In genomic region chr2:52287436-52287835, GRCm38 (mm10) we compare ENCODE assay signal across 26 mouse cellular contexts.
DNase-seq lines count a peak whose midpoint lies in the region; ATAC-seq and TF ChIP-seq lines count a peak whose summit lies in the region.
"Had no signal": no experiment of that assay in that cellular context is flagged by ENCODE, and none has a peak within 500 bp of the region (broad histone marks: within the 10 kb centered on the region; RNA-seq: fewer than 3 reads in every experiment).

No protein-coding gene starts in this region.

- dilution Hi-C loops in CH12.LX (cut with MboI; ENCODE audit: extremely low pct_ligation_motif_present, extremely low pct_unique_long_range_greater_than_20kb, low sequenced_read_pairs): no loop called here

- peak overlapping the region; percentile 66 for H3K4me2 ChIP-seq in CH12.LX (ENCODE audit: insufficient read depth, low read depth, poor library complexity, severe bottlenecking)
- H3K4me2 ChIP-seq in stomach, postnatal 0 days (replicated peaks; ENCODE audit: low read depth): no peak overlapping the region
- H3K4me2 ChIP-seq: embryonic facial prominence, embryonic 13.5 days; embryonic facial prominence, embryonic 15.5 days; forebrain, embryonic 12.5 days had no signal

- TF ChIP-seq RAD21 in CH12.LX (IDR thresholded peaks at IDR 0.05; ENCODE audit: low read depth, low read length): no peak

- no peaks in the 10 kb centered on the region for H3K36me3 ChIP-seq in CH12.LX (replicated peaks in 1 of 2; ENCODE audit: control insufficient read depth in 1 of 2, insufficient read depth in 1 of 2, low read length in 1 of 2)
- no peaks in the 10 kb centered on the region for H3K36me3 ChIP-seq in stomach, postnatal 0 days (ENCODE audit: control insufficient read depth, insufficient read depth, low read length)
- H3K36me3 ChIP-seq: embryonic facial prominence, embryonic 13.5 days; embryonic facial prominence, embryonic 15.5 days; forebrain, embryonic 10.5 days; forebrain, embryonic 12.5 days had no signal

- 40% methylated on average over 1 of the region's 1 CpGs for WGBS in stomach, postnatal 0 days

- peak; percentile 70 for TF ChIP-seq EP300 in CH12.LX (IDR thresholded peaks at IDR 0.05; ENCODE audit: low read length)
- no peak for TF ChIP-seq EP300 in stomach, postnatal 0 days (optimal IDR thresholded peaks at IDR 0.05)

- H3K27ac ChIP-seq in CH12.LX (ENCODE audit: insufficient read depth, low read depth): no peak overlapping the region
- no peak overlapping the region for H3K27ac ChIP-seq in stomach, postnatal 0 days (replicated peaks)
- H3K27ac ChIP-seq: embryonic facial prominence, embryonic 13.5 days; embryonic facial prominence, embryonic 15.5 days; forebrain, embryonic 10.5 days; forebrain, embryonic 12.5 days had no signal

- no peak overlapping the region for H3K9ac ChIP-seq in CH12.LX (ENCODE audit: insufficient read depth, low read depth)
- H3K9ac ChIP-seq in stomach, postnatal 0 days (ENCODE audit: low read length): no peak overlapping the region
- H3K9ac ChIP-seq: embryonic facial prominence, embryonic 13.5 days; embryonic facial prominence, embryonic 15.5 days; forebrain, embryonic 12.5 days had no signal

- TF ChIP-seq POLR2A in CH12.LX (IDR thresholded peaks at IDR 0.05; ENCODE audit: low read depth, low read length): no peak

- no peak for TF ChIP-seq CTCF in CH12.LX (conservative IDR thresholded peaks at IDR 0.05 in 1 of 2, IDR thresholded peaks at IDR 0.05 in 1 of 2; ENCODE audit: low read depth in 2 of 2, low read length in 2 of 2)
- TF ChIP-seq CTCF in stomach, postnatal 0 days (IDR thresholded peaks at IDR 0.05; ENCODE audit: low read depth): no peak

- ATAC-seq in cerebellum, adult (ENCODE audit: insufficient number of reproducible peaks, low FRiP score, low TSS enrichment): no peak
- peak; percentile 94 for ATAC-seq in megakaryocyte, adult 5-6 weeks (ENCODE audit: poor library complexity, severe bottlenecking)
- no peak for ATAC-seq in stomach, postnatal 0 days (ENCODE audit: low FRiP score, low TSS enrichment)
- ATAC-seq: activated CD4-positive, CD25-positive, alpha-beta regulatory T cell, adult 4 months; CD4-positive, CD25-positive, alpha-beta regulatory T cell, adult 4 months; forebrain, embryonic 14.5 days; forebrain, embryonic 16.5 days had no signal

- peaks cover 8 to 33% of the 10 kb centered on the region in 2 experiments for H3K4me1 ChIP-seq in CH12.LX (ENCODE audit: control insufficient read depth in 1 of 2, insufficient read depth in 2 of 2)
- no peaks in the 10 kb centered on the region for H3K4me1 ChIP-seq in stomach, postnatal 0 days (replicated peaks; ENCODE audit: control insufficient read depth, insufficient read depth)
- H3K4me1 ChIP-seq: embryonic facial prominence, embryonic 13.5 days; embryonic facial prominence, embryonic 15.5 days; forebrain, embryonic 10.5 days; forebrain, embryonic 12.5 days had no signal

- no peaks in the 10 kb centered on the region for H3K79me2 ChIP-seq in CH12.LX (replicated peaks; ENCODE audit: control insufficient read depth, extremely low read depth, insufficient read depth, poor library complexity, severe bottlenecking)

- no peaks in the 10 kb centered on the region for H3K9me3 ChIP-seq in CH12.LX (replicated peaks; ENCODE audit: low read length)
- no peaks in the 10 kb centered on the region for H3K9me3 ChIP-seq in stomach, postnatal 0 days (ENCODE audit: control insufficient read depth, low read length)
- H3K9me3 ChIP-seq: embryonic facial prominence, embryonic 13.5 days; embryonic facial prominence, embryonic 15.5 days; forebrain, embryonic 10.5 days; forebrain, embryonic 12.5 days had no signal

- H3K27me3 ChIP-seq in CH12.LX (replicated peaks): no peaks in the 10 kb centered on the region
- H3K27me3 ChIP-seq in stomach, postnatal 0 days (ENCODE audit: control insufficient read depth, insufficient read depth, low read length): no peaks in the 10 kb centered on the region
- H3K27me3 ChIP-seq: embryonic facial prominence, embryonic 13.5 days; embryonic facial prominence, embryonic 15.5 days; forebrain, embryonic 12.5 days had no signal

- in situ Hi-C loops in CH12.LX (cut with MboI; ENCODE audit: low pct_ligation_motif_present, low pct_unique_long_range_greater_than_20kb, low sequenced_read_pairs): no loop called here

- peak; percentile 10 to 23 for DNase-seq in cerebellum, postnatal 10 days
- no peak for DNase-seq in CH12.LX (ENCODE audit: extremely low read depth)
- peak; percentile 17 for DNase-seq in stomach, postnatal 0 days (ENCODE audit: low spot score)
- DNase-seq in frontal cortex, postnatal 14 days (ENCODE audit: low spot score in 2 of 2): no peak
- no peak for DNase-seq in embryo, embryonic 10 days (ENCODE audit: low spot score)
- DNase-seq: adrenal gland, adult 8-10 months; adrenal gland, postnatal 14 days; adrenal gland, postnatal 36 days; B cell, adult 2 months; cerebellum, adult 11 months; cerebellum, adult 18-20 months; cerebellum, adult 8-10 months; cerebellum, adult 9-11 months; cerebellum, postnatal 25 days; embryo, embryonic 11 days had no signal

- no peak overlapping the region for H3K4me3 ChIP-seq in CH12.LX (replicated peaks in 1 of 3; ENCODE audit: low read depth in 2 of 3, low read length in 2 of 3, poor library complexity in 1 of 3)
- no peak overlapping the region for H3K4me3 ChIP-seq in stomach, postnatal 0 days (ENCODE audit: low read depth, low read length)
- H3K4me3 ChIP-seq: embryonic facial prominence, embryonic 13.5 days; embryonic facial prominence, embryonic 15.5 days; erythroblast, embryonic 14.5 days; forebrain, embryonic 10.5 days; forebrain, embryonic 12.5 days had no signal

TF ChIP-seq in CH12.LX, 34 proteins besides CTCF, POLR2A, EP300 and RAD21:
- TF ChIP-seq ZKSCAN1 (IDR thresholded peaks at IDR 0.05; ENCODE audit: borderline replicate concordance, low read depth, low read length) (no peak), MAFK (IDR thresholded peaks at IDR 0.05; ENCODE audit: insufficient replicate concordance, low read length) (no peak), NRF1 (IDR thresholded peaks at IDR 0.05; ENCODE audit: low read depth, low read length) (no peak), CHD1 (IDR thresholded peaks at IDR 0.05; ENCODE audit: low read depth, low read length) (no peak), JUND (conservative IDR thresholded peaks at IDR 0.05; ENCODE audit: low read depth, low read length) (no peak), SMC3 (IDR thresholded peaks at IDR 0.05; ENCODE audit: low read depth, low read length) (no peak), KAT2A (IDR thresholded peaks at IDR 0.05; ENCODE audit: insufficient replicate concordance, low read length) (no peak), TCF12 (IDR thresholded peaks at IDR 0.05; ENCODE audit: low read depth, low read length) (no peak), UBTF (IDR thresholded peaks at IDR 0.05; ENCODE audit: low read depth, low read length) (no peak), BHLHE40 (IDR thresholded peaks at IDR 0.05; ENCODE audit: low read depth, low read length) (no peak), MAZ (IDR thresholded peaks at IDR 0.05; ENCODE audit: low read depth, low read length) (no peak), IRF4 (IDR thresholded peaks at IDR 0.05; ENCODE audit: low read depth, low read length) (peak; percentile 66), USF1 (IDR thresholded peaks at IDR 0.05; ENCODE audit: low read depth, low read length) (no peak), ZNF384 (IDR thresholded peaks at IDR 0.05; ENCODE audit: low read depth, low read length) (no peak), MAX (IDR thresholded peaks at IDR 0.05; ENCODE audit: low read length) (no peak), PAX5 (IDR thresholded peaks at IDR 0.05; ENCODE audit: low read length) (no peak), ELF1 (IDR thresholded peaks at IDR 0.05; ENCODE audit: low read depth, low read length) (peak; percentile 28; the same call in 1 of the 2 replicates)

Comparison
In these comparisons a context has a peak if more than half of its experiments do, and no peak if none do; other contexts are left out.
1. DNase-seq: peak in cerebellum, postnatal 10 days (2 of 2) and stomach, postnatal 0 days (single experiment); none in CH12.LX (single experiment), frontal cortex, postnatal 14 days (0 of 2) and embryo, embryonic 10 days (single experiment).